Comparison of ENCODE assay signal across 11 mouse cellular contexts in genomic region chr4:147338032-147338610, GRCm38 (mm10). TPM values are rescaled to one million over a fixed set of nuclear protein-coding genes. Genes with fewer than 3 reads are reported as not detected.
DNase-seq lines count a peak whose midpoint lies in the region; ATAC-seq and TF ChIP-seq lines count a peak whose summit lies in the region.
"Had no signal": no experiment of that assay in that cellular context is flagged by ENCODE, and none has a peak within 500 bp of the region (broad histone marks: within the 10 kb centered on the region; RNA-seq: fewer than 3 reads in every experiment).

No protein-coding gene starts in this region.

- no peak overlapping the region for H3K27ac ChIP-seq in limb, embryonic 11.5 days (replicated peaks; ENCODE audit: low read depth, low read length)
- no peak overlapping the region for H3K27ac ChIP-seq in limb, embryonic 10.5 days
- no peak overlapping the region for H3K27ac ChIP-seq in intestine, embryonic 16.5 days (ENCODE audit: low read length)
- no peak overlapping the region for H3K27ac ChIP-seq in midbrain, postnatal 0 days (ENCODE audit: low read depth, low read length)

- H3K27me3 ChIP-seq in limb, embryonic 11.5 days (ENCODE audit: control insufficient read depth, insufficient read depth, low read length), result no peaks in the 10 kb centered on the region
- no peaks in the 10 kb centered on the region for H3K27me3 ChIP-seq in limb, embryonic 10.5 days (ENCODE audit: low read depth, poor library complexity, severe bottlenecking)
- H3K27me3 ChIP-seq in intestine, embryonic 16.5 days (replicated peaks; ENCODE audit: control insufficient read depth, insufficient read depth, low read length), result no peaks in the 10 kb centered on the region
- H3K27me3 ChIP-seq in midbrain, postnatal 0 days (ENCODE audit: insufficient read depth, low read length), result no peaks in the 10 kb centered on the region

- no peak overlapping the region for H3K4me3 ChIP-seq in limb, embryonic 11.5 days (ENCODE audit: low read depth, low read length)
- H3K4me3 ChIP-seq in limb, embryonic 10.5 days, result no peak overlapping the region
- no peak overlapping the region for H3K4me3 ChIP-seq in intestine, embryonic 16.5 days (ENCODE audit: low read length)
- no peak overlapping the region for H3K4me3 ChIP-seq in midbrain, postnatal 0 days (ENCODE audit: low read depth, low read length)

- ATAC-seq in limb, embryonic 11.5 days (ENCODE audit: insufficient number of reproducible peaks, low FRiP score, low TSS enrichment, low read depth), result no peak
- ATAC-seq in intestine, embryonic 16.5 days, result peak; percentile 44; the same call in 1 of the 2 replicates
- ATAC-seq in midbrain, postnatal 0 days (ENCODE audit: low FRiP score), result peak; percentile 42; the same call in 1 of the 2 replicates

- DNase-seq in gastrocnemius, postnatal 4 days (ENCODE audit: low spot score in 2 of 2), result peak; percentile 25 to 28
- DNase-seq in gastrocnemius, postnatal 10 days, result no peak
- DNase-seq in limb, embryonic 11.5 days (ENCODE audit: low spot score), result peak; percentile 28
- no peak for DNase-seq in limb, embryonic 10.5 days (ENCODE audit: low spot score)
- DNase-seq in midbrain, postnatal 0 days (ENCODE audit: low spot score), result no peak
- DNase-seq in layer of hippocampus, postnatal 25 days (ENCODE audit: extremely low spot score in 1 of 2, low spot score in 1 of 2), result no peak
- no peak for DNase-seq in layer of hippocampus, adult 9-11 months
- DNase-seq: right cerebral cortex, postnatal 25 days had no signal

- TF ChIP-seq CTCF in midbrain, postnatal 0 days (IDR thresholded peaks at IDR 0.05), result no peak

- H3K4me2 ChIP-seq in limb, embryonic 11.5 days (ENCODE audit: low read depth, severe bottlenecking), result no peak overlapping the region
- H3K4me2 ChIP-seq in intestine, embryonic 16.5 days (ENCODE audit: low read depth, low read length), result no peak overlapping the region
- H3K4me2 ChIP-seq in midbrain, postnatal 0 days (ENCODE audit: low read depth, low read length, poor library complexity, severe bottlenecking), result no peak overlapping the region

- H3K9me3 ChIP-seq in limb, embryonic 11.5 days (ENCODE audit: control insufficient read depth, low read length), result peaks cover 29% of the 10 kb centered on the region
- H3K9me3 ChIP-seq in limb, embryonic 10.5 days (replicated peaks), result peaks cover 60% of the 10 kb centered on the region
- peaks cover 32% of the 10 kb centered on the region for H3K9me3 ChIP-seq in intestine, embryonic 16.5 days (ENCODE audit: control insufficient read depth, low read length)
- peaks cover 58% of the 10 kb centered on the region for H3K9me3 ChIP-seq in midbrain, postnatal 0 days (ENCODE audit: low read length)

- H3K9ac ChIP-seq in limb, embryonic 11.5 days (ENCODE audit: low read length), result no peak overlapping the region
- no peak overlapping the region for H3K9ac ChIP-seq in intestine, embryonic 16.5 days (ENCODE audit: low read depth, low read length)
- no peak overlapping the region for H3K9ac ChIP-seq in midbrain, postnatal 0 days (replicated peaks; ENCODE audit: low read length, poor library complexity, severe bottlenecking)

- H3K4me1 ChIP-seq in limb, embryonic 11.5 days (ENCODE audit: control insufficient read depth, insufficient read depth, low read length), result no peaks in the 10 kb centered on the region
- no peaks in the 10 kb centered on the region for H3K4me1 ChIP-seq in limb, embryonic 10.5 days
- H3K4me1 ChIP-seq in intestine, embryonic 16.5 days (ENCODE audit: control insufficient read depth, insufficient read depth, low read length), result no peaks in the 10 kb centered on the region
- no peaks in the 10 kb centered on the region for H3K4me1 ChIP-seq in midbrain, postnatal 0 days (ENCODE audit: insufficient read depth, low read length)

- H3K36me3 ChIP-seq in limb, embryonic 11.5 days (ENCODE audit: control insufficient read depth, insufficient read depth, low read length), result no peaks in the 10 kb centered on the region
- no peaks in the 10 kb centered on the region for H3K36me3 ChIP-seq in limb, embryonic 10.5 days
- H3K36me3 ChIP-seq in intestine, embryonic 16.5 days (ENCODE audit: control insufficient read depth, insufficient read depth, low read length), result no peaks in the 10 kb centered on the region
- no peaks in the 10 kb centered on the region for H3K36me3 ChIP-seq in midbrain, postnatal 0 days (ENCODE audit: insufficient read depth, low read length)

- 77% methylated on average over 5 of the region's 5 CpGs for WGBS in limb, embryonic 11.5 days
- WGBS in limb, embryonic 10.5 days, result 74% methylated on average over 5 of the region's 5 CpGs
- WGBS in intestine, embryonic 16.5 days, result 71% methylated on average over 5 of the region's 5 CpGs
- 70% methylated on average over 5 of the region's 5 CpGs for WGBS in midbrain, postnatal 0 days

RNA-seq across cellular contexts. Expression of gene Zfp978, which starts 23.0 kb away (rescaled TPM):
- total RNA-seq in gastrocnemius, postnatal 4 days (2021), result not detected
- under 1 TPM in 1 of 2 experiments, not detected in 1; 0.47 TPM for total RNA-seq in gastrocnemius, postnatal 10 days (2021)
- polyA plus RNA-seq in limb, embryonic 11.5 days (2014; fragmentation: Nextera tagmentation; extraction: Ambion mirVana), result not detected in 2 replicates
- 0.15 TPM in 1 of 2 replicates, not detected in the other for polyA plus RNA-seq in limb, embryonic 10.5 days (2016; fragmentation: Nextera tagmentation; extraction: Ambion mirVana)
- polyA plus RNA-seq in intestine, embryonic 16.5 days (2015; fragmentation: Nextera tagmentation; extraction: Ambion mirVana), result 0.18 TPM in 1 of 2 replicates, not detected in the other
- total RNA-seq in midbrain, postnatal 0 days (2014; rRNA removed), result not detected in 2 replicates
- polyA plus RNA-seq in midbrain, postnatal 0 days (2015; fragmentation: Nextera tagmentation; extraction: Ambion mirVana), result not detected in 2 replicates
- not detected for total RNA-seq in layer of hippocampus, postnatal 25 days (2021)
- total RNA-seq: left cerebral cortex, postnatal 25 days had no signal

RNA-seq across cellular contexts. Expression of gene Zfp988, which starts 32.6 kb away (rescaled TPM):
- not detected for total RNA-seq in gastrocnemius, postnatal 4 days (2021)
- total RNA-seq in gastrocnemius, postnatal 10 days (2021), result not detected
- 0.11 and 0.15 TPM in 2 replicates for polyA plus RNA-seq in limb, embryonic 11.5 days (2014; fragmentation: Nextera tagmentation; extraction: Ambion mirVana)
- 0.11 and 0.16 TPM in 2 replicates for polyA plus RNA-seq in limb, embryonic 10.5 days (2016; fragmentation: Nextera tagmentation; extraction: Ambion mirVana)
- 0.16 and 0.24 TPM in 2 replicates for polyA plus RNA-seq in intestine, embryonic 16.5 days (2015; fragmentation: Nextera tagmentation; extraction: Ambion mirVana)
- 0.09 TPM in 1 of 2 replicates, not detected in the other for total RNA-seq in midbrain, postnatal 0 days (2014; rRNA removed)
- 0.06 and 0.14 TPM in 2 replicates for polyA plus RNA-seq in midbrain, postnatal 0 days (2015; fragmentation: Nextera tagmentation; extraction: Ambion mirVana)
- total RNA-seq in layer of hippocampus, postnatal 25 days (2021), result under 1 TPM in 1 of 2 experiments, not detected in 1; 0.21 TPM
- polyA plus RNA-seq: embryonic facial prominence, embryonic 11.5 days had no signal

Comparison
In these comparisons a context has a peak if more than half of its experiments do, and no peak if none do; other contexts are left out.
1. DNase-seq: peak in gastrocnemius, postnatal 4 days (2 of 2) and limb, embryonic 11.5 days (single experiment); none in gastrocnemius, postnatal 10 days (single experiment), limb, embryonic 10.5 days (single experiment), midbrain, postnatal 0 days (single experiment), layer of hippocampus, postnatal 25 days (0 of 2) and layer of hippocampus, adult 9-11 months (single experiment).